16 mouse cellular contexts compared by ENCODE assay signal in the genomic region with DNA sequence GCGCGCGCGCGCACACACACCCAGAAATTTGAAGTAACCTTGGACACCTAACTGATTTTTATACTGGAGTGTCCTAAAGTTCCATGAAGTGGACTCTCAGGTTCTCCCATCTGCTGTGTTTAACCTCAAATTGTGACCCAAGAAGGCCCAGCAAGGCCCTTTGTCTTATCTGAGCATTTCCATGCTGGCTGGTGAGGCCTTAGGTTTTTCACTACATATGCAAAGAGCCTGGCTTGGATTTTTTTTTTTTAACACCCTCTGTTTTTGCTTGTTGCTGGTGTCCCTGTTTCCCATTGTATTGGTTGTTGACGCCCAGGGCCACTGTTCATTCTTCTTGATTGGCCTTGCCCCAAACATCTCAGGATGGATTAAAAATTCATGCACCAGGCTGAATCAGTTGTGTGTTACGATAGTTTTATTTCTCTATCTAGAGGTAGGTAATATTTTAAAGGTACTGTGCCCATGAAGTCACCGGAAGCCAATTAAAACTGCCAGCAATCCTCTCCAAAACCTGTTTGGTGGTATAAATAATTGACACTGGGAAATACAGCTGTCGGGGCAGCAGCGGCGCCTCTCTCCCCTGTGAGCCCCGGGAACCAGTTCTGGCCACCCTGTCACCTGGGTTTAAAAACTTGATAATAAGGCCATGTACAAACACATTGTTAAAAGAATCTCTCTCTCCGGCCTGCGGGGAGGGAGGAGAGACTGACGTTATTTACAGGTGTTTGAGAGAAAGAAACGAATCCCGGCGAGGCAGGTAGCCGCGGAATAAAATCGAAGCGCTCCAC. TPM values are rescaled to one million over a fixed set of nuclear protein-coding genes. Genes with fewer than 3 reads are reported as not detected.
DNase-seq lines count a peak whose midpoint lies in the region; ATAC-seq and TF ChIP-seq lines count a peak whose summit lies in the region.
"Had no signal": no experiment of that assay in that cellular context is flagged by ENCODE, and none has a peak within 500 bp of the region (broad histone marks: within the 10 kb centered on the region; RNA-seq: fewer than 3 reads in every experiment).

No protein-coding gene starts in this region.

- H3K9me3 ChIP-seq in forebrain, embryonic 10.5 days, result no peaks in the 10 kb centered on the region
- H3K9me3 ChIP-seq in hindbrain, postnatal 0 days (ENCODE audit: low read length), result no peaks in the 10 kb centered on the region
- H3K9me3 ChIP-seq in neural tube, embryonic 13.5 days, result no peaks in the 10 kb centered on the region
- H3K9me3 ChIP-seq: embryonic facial prominence, embryonic 12.5 days; G1E; liver, embryonic 15.5 days; megakaryocyte, embryonic 14.5 days had no signal

- peak overlapping the region; percentile 29 for H3K4me2 ChIP-seq in hindbrain, postnatal 0 days (ENCODE audit: low read depth, low read length)
- peak overlapping the region; percentile 18; the same call in 1 of the 2 replicates for H3K4me2 ChIP-seq in neural tube, embryonic 13.5 days
- H3K4me2 ChIP-seq: embryonic facial prominence, embryonic 12.5 days; liver, embryonic 15.5 days had no signal

- WGBS in forebrain, embryonic 10.5 days, result 32% methylated on average over 22 of the region's 22 CpGs
- 39% methylated on average over 22 of the region's 22 CpGs for WGBS in hindbrain, postnatal 0 days
- WGBS in neural tube, embryonic 13.5 days, result 33% methylated on average over 22 of the region's 22 CpGs

- no peaks in the 10 kb centered on the region for H3K36me3 ChIP-seq in forebrain, embryonic 10.5 days (replicated peaks)
- no peaks in the 10 kb centered on the region for H3K36me3 ChIP-seq in hindbrain, postnatal 0 days (ENCODE audit: insufficient read depth, low read length)
- H3K36me3 ChIP-seq in neural tube, embryonic 13.5 days, result no peaks in the 10 kb centered on the region
- H3K36me3 ChIP-seq: embryonic facial prominence, embryonic 12.5 days; liver, embryonic 15.5 days had no signal

- peak overlapping the region; percentile 81 for H3K27ac ChIP-seq in forebrain, embryonic 10.5 days
- H3K27ac ChIP-seq in hindbrain, postnatal 0 days, result peak overlapping the region; percentile 75
- H3K27ac ChIP-seq in neural tube, embryonic 13.5 days (replicated peaks), result no peak overlapping the region; the same call in 1 of the 2 replicates
- H3K27ac ChIP-seq: embryonic facial prominence, embryonic 12.5 days; gastrocnemius, adult 2 months; liver, embryonic 15.5 days had no signal

- peak overlapping the region; percentile 27 for H3K4me3 ChIP-seq in forebrain, embryonic 10.5 days
- H3K4me3 ChIP-seq in hindbrain, postnatal 0 days (ENCODE audit: low read length), result no peak overlapping the region
- no peak overlapping the region for H3K4me3 ChIP-seq in neural tube, embryonic 13.5 days
- H3K4me3 ChIP-seq: embryonic facial prominence, embryonic 12.5 days; gastrocnemius, adult 2 months; liver, embryonic 15.5 days; megakaryocyte, embryonic 14.5 days had no signal

- peak; percentile 30 for DNase-seq in cerebellum, adult 11 months
- DNase-seq in forebrain, embryonic 10.5 days (ENCODE audit: extremely low spot score, low spot score), result peak; percentile 37
- DNase-seq in hindbrain, postnatal 0 days (ENCODE audit: low spot score), result peak; percentile 19
- DNase-seq in right cerebral cortex, postnatal 25 days, result no peak
- DNase-seq in gastrocnemius, postnatal 14 days, result no peak
- DNase-seq in frontal cortex, postnatal 10 days (ENCODE audit: low spot score in 2 of 2), result no peak
- DNase-seq: adrenal gland, postnatal 10 days; gastrocnemius, adult 2 months; kidney, postnatal 4 days; thymus, postnatal 36 days had no signal

- H3K4me1 ChIP-seq in forebrain, embryonic 10.5 days, result peaks cover 81% of the 10 kb centered on the region
- no peaks in the 10 kb centered on the region for H3K4me1 ChIP-seq in hindbrain, postnatal 0 days (ENCODE audit: insufficient read depth, low read length)
- peaks cover 38% of the 10 kb centered on the region for H3K4me1 ChIP-seq in neural tube, embryonic 13.5 days (replicated peaks)

- H3K27me3 ChIP-seq in forebrain, embryonic 10.5 days (ENCODE audit: poor library complexity, severe bottlenecking), result peaks cover 62% of the 10 kb centered on the region
- H3K27me3 ChIP-seq in hindbrain, postnatal 0 days (ENCODE audit: insufficient read depth, low read length), result peaks cover 22% of the 10 kb centered on the region
- peaks cover 79% of the 10 kb centered on the region for H3K27me3 ChIP-seq in neural tube, embryonic 13.5 days

- no peak for ATAC-seq in cerebellum, adult (ENCODE audit: insufficient number of reproducible peaks, low FRiP score, low TSS enrichment)
- ATAC-seq in hindbrain, postnatal 0 days, result no peak
- no peak for ATAC-seq in neural tube, embryonic 13.5 days (ENCODE audit: low read depth)

- no peak for TF ChIP-seq CTCF in hindbrain, postnatal 0 days (IDR thresholded peaks at IDR 0.05; ENCODE audit: low read depth)

- peak overlapping the region; percentile 35; the same call in 1 of the 2 replicates for H3K9ac ChIP-seq in hindbrain, postnatal 0 days (replicated peaks; ENCODE audit: low read length)
- H3K9ac ChIP-seq in neural tube, embryonic 13.5 days, result no peak overlapping the region
- H3K9ac ChIP-seq: embryonic facial prominence, embryonic 12.5 days; liver, embryonic 15.5 days had no signal

- intact Hi-C loops in gastrocnemius, postnatal 14 days (cut with DNase I; ENCODE audit: low total_unique reads), result no loop called here

RNA-seq across cellular contexts. Expression of a gene that starts 45.4 kb away (rescaled TPM):
- polyA plus RNA-seq in forebrain, embryonic 10.5 days (2016; fragmentation: Nextera tagmentation; extraction: Ambion mirVana), result 29.1 and 35.3 TPM in 2 replicates
- 13.3 and 17.4 TPM in 2 replicates for total RNA-seq in hindbrain, postnatal 0 days (2014; rRNA removed)
- polyA plus RNA-seq in hindbrain, postnatal 0 days (2015; fragmentation: Nextera tagmentation; extraction: Ambion mirVana), result 26.7 and 29.9 TPM in 2 replicates
- 10.2 TPM in 2 replicates for polyA plus RNA-seq in neural tube, embryonic 13.5 days (2015; fragmentation: Nextera tagmentation; extraction: Ambion mirVana)
- 10 to 100 TPM; 68.1 to 80.2 TPM for total RNA-seq in gastrocnemius, postnatal 14 days (2021)

Comparison
In these comparisons a context has a peak if more than half of its experiments do, and no peak if none do; other contexts are left out.
1. DNase-seq: peak in cerebellum, adult 11 months (single experiment), forebrain, embryonic 10.5 days (single experiment) and hindbrain, postnatal 0 days (single experiment); none in right cerebral cortex, postnatal 25 days (single experiment), gastrocnemius, postnatal 14 days (single experiment) and frontal cortex, postnatal 10 days (0 of 2).